Mouse (Mus musculus) layer of hippocampus, adult 2 months (tissue): ENCODE measurements around the gene Atg13. TPM values are rescaled to one million over a fixed set of nuclear protein-coding genes. Genes with fewer than 3 reads are reported as not detected.

ENCODE experiments used
- DNase-seq, 2 experiments: peaks; one replicate each; pipeline ENCODE4 v3.0.0; 2022; ENCODE audit warnings: low spot score in 2 of 2
- H3K27ac ChIP-seq: fragments of 200-600 bp; 2 replicates; pipeline ENCODE4 v1.8.1; 2022
- H3K4me3 ChIP-seq: fragments of 200-600 bp; 2 replicates; pipeline ENCODE4 v1.8.1; 2022; ENCODE audit warnings: mild to moderate bottlenecking
- CTCF ChIP-seq: fragments of 200-600 bp; conservative IDR thresholded peaks from 2 replicates; pipeline ENCODE4 v1.8.1; 2022; ENCODE audit warnings: antibody characterized with exemption, mild to moderate bottlenecking, moderate library complexity
- total RNA-seq, 2 experiments: library from RNA; stranded (reverse); gene quantifications; 2 replicates each; pipeline ENCODE4 v1.2.3; 2021

Gene Atg13
- total RNA-seq, 2 experiments from 2014 or later = 73.9 to 75.3 TPM

GRCm38 (mm10) chr2:91674895-91675294 is 35.5 kb downstream of the Atg13 start:
- TF ChIP-seq CTCF = no peak
- DNase-seq = peak; percentile 36 to 75
- no peak overlapping the region for H3K4me3 ChIP-seq
- peak overlapping the region; percentile 67 for H3K27ac ChIP-seq

- no peak for DNase-seq
- no peak for TF ChIP-seq CTCF
- Histone ChIP-seq H3K27ac (peak overlapping the region; percentile 10; the same call in 1 of the 2 replicates), H3K4me3 (no peak overlapping the region)
Measured at GRCm38 (mm10) chr2:91673587-91673986, 36.8 kb downstream of the Atg13 start.

GRCm38 (mm10) chr2:91670038-91670437 is 40.3 kb downstream of the Atg13 start:
- no peak for TF ChIP-seq CTCF
- Histone ChIP-seq H3K27ac (no peak overlapping the region), H3K4me3 (no peak overlapping the region)
- DNase-seq = no peak

GRCm38 (mm10) chr2:91669326-91669725 is 41.0 kb downstream of the Atg13 start:
- H3K4me3 ChIP-seq = no peak overlapping the region
- no peak overlapping the region for H3K27ac ChIP-seq
- DNase-seq = no peak
- TF ChIP-seq CTCF = no peak

GRCm38 (mm10) chr2:91667747-91668146 is 42.6 kb downstream of the Atg13 start:
- DNase-seq = no peak

GRCm38 (mm10) chr2:91666386-91666910 is 43.9 kb downstream of the Atg13 start:
- H3K27ac ChIP-seq = no peak overlapping the region
- no peak for DNase-seq
- H3K4me3 ChIP-seq = no peak overlapping the region
- no peak for TF ChIP-seq CTCF

More at GRCm38 (mm10) chr2:91667747-91668146, 42.6 kb downstream of the Atg13 start:
- Histone ChIP-seq H3K27ac (no peak overlapping the region), H3K4me3 (no peak overlapping the region)
- no peak for TF ChIP-seq CTCF

- Histone ChIP-seq H3K4me3 (no peak overlapping the region), H3K27ac (no peak overlapping the region)
- no peak for DNase-seq
- no peak for TF ChIP-seq CTCF
Measured at GRCm38 (mm10) chr2:91664780-91665179, 45.6 kb downstream of the Atg13 start.

- no peak for TF ChIP-seq CTCF
- no peak overlapping the region for H3K27ac ChIP-seq
- no peak overlapping the region for H3K4me3 ChIP-seq
- DNase-seq = no peak
Measured at GRCm38 (mm10) chr2:91660981-91661380, 49.4 kb downstream of the Atg13 start.

- no peak for TF ChIP-seq CTCF
- no peak for DNase-seq
- H3K4me3 ChIP-seq = no peak overlapping the region
- no peak overlapping the region for H3K27ac ChIP-seq
Measured at GRCm38 (mm10) chr2:91659657-91660056, 50.7 kb downstream of the Atg13 start.

- DNase-seq = no peak
Measured at GRCm38 (mm10) chr2:91656774-91657173, 53.6 kb downstream of the Atg13 start.

GRCm38 (mm10) chr2:91655827-91656226 is 54.5 kb downstream of the Atg13 start:
- H3K27ac ChIP-seq = no peak overlapping the region
- H3K4me3 ChIP-seq = no peak overlapping the region
- DNase-seq = no peak
- no peak for TF ChIP-seq CTCF

More at GRCm38 (mm10) chr2:91656774-91657173, 53.6 kb downstream of the Atg13 start:
- no peak overlapping the region for H3K4me3 ChIP-seq
- no peak overlapping the region for H3K27ac ChIP-seq
- TF ChIP-seq CTCF = peak; percentile 53

GRCm38 (mm10) chr2:91655388-91655787 is 55.0 kb downstream of the Atg13 start:
- no peak for DNase-seq
- H3K4me3 ChIP-seq = no peak overlapping the region
- TF ChIP-seq CTCF = no peak
- no peak overlapping the region for H3K27ac ChIP-seq

GRCm38 (mm10) chr2:91652863-91653262 is 57.5 kb downstream of the Atg13 start:
- peak overlapping the region; percentile 87 for H3K27ac ChIP-seq
- H3K4me3 ChIP-seq = peak overlapping the region; percentile 27; the same call in 1 of the 2 replicates
- no peak for TF ChIP-seq CTCF
- peak in 1 of 2 experiments; percentile 39 for DNase-seq

- no peak for TF ChIP-seq CTCF
- DNase-seq = no peak
- no peak overlapping the region for H3K4me3 ChIP-seq
- H3K27ac ChIP-seq = peak overlapping the region; percentile 87; the same call in 1 of the 2 replicates
Measured at GRCm38 (mm10) chr2:91651458-91652258, 58.7 kb downstream of the Atg13 start.
